Mouse (Mus musculus): ENCODE measurements around the gene Accs.

Accs gene

GRCm38 (mm10) chr2:93858845-93859244 lies 9.1 kb upstream of the Accs start:
- DNase-seq (ENCODE audit: low read depth, low spot score): no peak

- peak; percentile 68 for DNase-seq (ENCODE audit: low read depth, low spot score)
Measured at GRCm38 (mm10) chr2:93851303-93851702, 1.6 kb upstream of the Accs start.

DNA sequence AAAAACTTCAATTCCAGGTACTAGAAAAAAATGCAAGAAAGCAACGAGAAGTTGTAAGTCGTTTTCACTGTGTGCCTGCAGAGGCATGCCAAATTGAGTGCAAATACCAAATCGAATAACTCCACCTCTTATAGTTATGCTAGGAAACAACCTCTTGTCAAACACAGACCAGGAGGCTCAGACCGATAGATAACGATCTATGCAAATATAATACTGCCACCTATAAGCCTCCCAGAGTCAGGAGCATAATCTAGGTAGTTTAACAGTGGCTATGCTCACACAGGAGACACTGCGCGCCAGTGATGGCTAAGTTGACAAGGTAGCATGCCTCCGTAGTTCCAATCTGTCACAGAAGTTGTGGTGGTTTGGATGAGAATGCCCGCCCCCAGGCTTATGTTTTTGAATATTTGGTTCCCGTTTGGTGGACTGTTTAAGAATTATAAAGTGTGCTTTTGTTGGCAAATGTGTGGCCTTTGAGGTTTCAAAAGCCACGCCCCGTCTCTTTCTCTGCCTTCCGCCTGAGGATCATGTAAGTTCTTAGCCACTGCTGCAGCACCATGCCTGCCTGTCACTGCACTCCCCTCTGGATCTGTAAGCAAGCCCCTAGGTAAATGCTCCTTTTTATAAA lies 688 bp upstream of the Accs start:
- peak; percentile 68 for DNase-seq (ENCODE audit: low read depth, low spot score)

- DNase-seq (ENCODE audit: low read depth, low spot score): no peak
Measured at GRCm38 (mm10) chr2:93841349-93841748, 8.4 kb downstream of the Accs start.

GRCm38 (mm10) chr2:93840109-93840508 lies 9.6 kb downstream of the Accs start:
- no peak for DNase-seq (ENCODE audit: low read depth, low spot score)

- DNase-seq (ENCODE audit: low read depth, low spot score): no peak
Measured at GRCm38 (mm10) chr2:93838931-93839330, 10.8 kb downstream of the Accs start.

GRCm38 (mm10) chr2:93836232-93836785 lies 13.4 kb downstream of the Accs start:
- no peak for DNase-seq (ENCODE audit: low read depth, low spot score)

GRCm38 (mm10) chr2:93835596-93835995 lies 14.1 kb downstream of the Accs start:
- no peak for DNase-seq (ENCODE audit: low read depth, low spot score)

DNA sequence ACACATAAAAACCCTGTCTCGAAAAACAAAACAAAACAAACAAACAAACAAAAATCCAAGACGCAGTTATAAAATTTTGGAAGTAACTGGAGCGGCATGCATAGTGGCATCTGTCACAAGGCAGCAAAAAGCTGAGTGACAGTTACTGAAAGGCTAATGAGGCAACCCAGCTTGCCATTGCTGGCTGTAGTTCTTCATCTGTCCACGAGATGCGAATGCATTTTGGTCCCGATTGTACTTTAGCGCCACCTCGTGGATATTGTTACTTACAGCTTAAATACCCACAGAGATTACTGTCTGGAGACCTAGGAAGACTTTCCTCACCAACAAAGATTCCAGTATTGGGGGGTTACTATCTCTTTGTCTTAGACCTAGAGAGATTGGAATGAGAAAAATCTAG lies 26.2 kb downstream of the Accs start:
- DNase-seq (ENCODE audit: low read depth, low spot score): peak; percentile 98

DNA sequence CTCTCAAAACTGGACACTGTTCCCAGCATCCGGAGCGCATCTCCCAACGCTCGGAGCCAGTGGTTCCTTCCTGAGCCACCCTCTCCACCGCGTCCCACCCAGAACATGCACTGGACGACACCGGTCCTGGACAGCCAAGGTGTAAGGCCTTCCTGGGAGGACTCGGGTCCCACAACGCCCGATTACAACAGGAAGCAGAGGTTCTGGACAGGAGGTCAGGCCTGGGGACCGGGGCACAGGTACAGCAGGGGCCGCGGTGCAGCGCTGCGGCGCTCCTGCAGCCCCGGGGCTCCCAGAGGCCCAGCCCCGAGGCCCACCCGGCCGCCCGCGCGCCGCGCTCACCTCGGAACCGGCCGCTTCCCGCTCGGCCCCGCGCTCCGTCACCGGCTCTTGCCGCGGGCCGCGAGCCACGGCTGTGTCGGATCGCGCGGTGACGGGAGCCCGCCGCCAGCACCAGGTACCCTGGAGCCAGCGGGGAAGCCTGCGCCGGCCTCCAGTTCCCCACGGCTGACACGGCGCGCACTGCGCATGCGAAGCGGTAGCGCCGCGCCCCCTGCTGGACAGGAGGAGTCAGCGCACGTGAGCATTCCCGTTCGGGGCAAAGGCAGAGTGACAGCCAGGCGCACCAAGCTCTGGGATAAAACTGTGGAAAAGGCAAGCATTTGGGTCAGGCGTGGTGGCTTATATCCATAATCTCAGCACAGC lies 27.5 kb downstream of the Accs start, which contains the start of gene Ext2:
Gene Ext2 (minus strand): TSS at position 524 of the 705 bp plus-strand sequence.
- peak; percentile 88 for DNase-seq (ENCODE audit: low read depth, low spot score)

DNA sequence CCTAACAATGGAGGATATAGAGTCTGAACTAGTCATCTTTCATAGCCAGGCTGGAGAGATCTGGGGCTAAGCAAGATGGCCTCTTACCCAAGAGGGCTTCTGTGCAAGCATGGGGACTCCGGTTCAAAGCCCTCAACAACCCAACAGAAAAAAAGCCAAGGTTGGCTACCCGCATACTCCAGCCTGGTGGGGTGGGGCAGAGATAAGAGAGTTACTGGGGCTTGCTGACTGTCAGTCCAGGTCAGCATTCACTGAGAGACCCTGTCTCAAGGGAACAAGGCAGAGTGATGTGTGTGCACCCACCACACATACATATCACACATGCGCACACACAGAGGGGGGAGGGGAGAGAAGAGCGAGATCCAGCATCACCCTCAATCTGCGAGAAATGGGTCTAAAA lies 32.0 kb downstream of the Accs start:
- DNase-seq (ENCODE audit: low read depth, low spot score): no peak

- DNase-seq (ENCODE audit: low read depth, low spot score): no peak
Measured at GRCm38 (mm10) chr2:93813343-93813742, 36.4 kb downstream of the Accs start.

- peak; percentile 80 for DNase-seq (ENCODE audit: low read depth, low spot score)
Measured at GRCm38 (mm10) chr2:93811812-93812211, 37.9 kb downstream of the Accs start.

DNA sequence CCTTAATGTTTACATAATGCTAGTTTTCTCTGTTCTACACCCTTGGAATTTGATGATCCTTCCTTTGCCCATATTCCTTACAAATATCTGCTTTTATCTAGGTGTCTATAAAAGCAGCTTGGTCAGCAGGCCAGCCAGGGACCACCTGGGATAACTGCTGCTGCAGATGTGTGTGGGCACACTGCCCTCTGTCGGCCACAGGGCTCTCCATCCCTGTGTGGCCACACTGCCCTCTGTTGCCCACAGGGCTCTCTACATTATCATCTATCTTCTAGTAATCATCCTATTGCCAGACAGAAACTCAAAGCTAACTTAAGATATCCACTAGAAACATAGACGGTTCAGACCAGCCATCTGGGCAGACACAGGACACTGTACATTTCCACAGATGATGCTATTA lies 39.8 kb downstream of the Accs start:
- peak; percentile 75 for DNase-seq (ENCODE audit: low read depth, low spot score)

DNA sequence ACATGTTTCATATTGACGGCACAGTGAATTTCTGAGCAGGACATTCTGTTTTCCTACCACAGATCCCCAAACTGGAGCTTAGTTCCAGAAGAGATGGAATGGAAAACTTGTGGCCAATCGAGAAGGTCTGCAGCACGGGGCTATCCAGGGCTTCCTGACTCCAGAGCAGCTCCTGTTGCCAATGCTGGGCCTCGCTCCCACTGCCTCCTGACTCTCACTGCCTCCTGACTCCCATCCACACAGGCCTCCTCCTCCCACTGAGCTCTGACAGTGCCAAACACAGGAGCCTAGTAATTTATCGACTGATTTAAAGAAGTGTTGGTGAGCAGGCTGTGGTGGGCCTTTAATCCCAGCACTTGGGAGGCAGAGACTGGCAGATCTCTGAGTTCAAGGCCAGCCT lies 41.7 kb downstream of the Accs start:
- no peak for DNase-seq (ENCODE audit: low read depth, low spot score)

DNA sequence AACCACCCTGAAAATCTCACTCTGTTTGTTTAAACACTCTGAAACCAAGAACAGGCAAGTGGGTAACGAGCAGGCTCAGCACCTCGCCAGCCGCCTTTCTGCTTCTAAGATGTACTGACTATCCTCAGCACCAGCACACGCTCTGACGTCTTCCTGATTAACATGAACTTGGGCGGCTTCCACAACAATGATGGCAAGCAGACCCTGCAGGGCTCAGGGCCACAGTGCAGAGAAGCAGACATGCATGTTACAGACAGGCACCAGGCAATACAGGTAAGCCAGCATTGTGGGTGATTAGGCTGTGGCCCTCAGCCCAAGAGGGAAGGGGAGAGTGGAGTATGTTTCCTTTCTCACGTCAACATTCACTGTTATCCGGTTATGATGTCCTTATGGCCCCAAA lies 42.3 kb downstream of the Accs start:
- no peak for DNase-seq (ENCODE audit: low read depth, low spot score)

GRCm38 (mm10) chr2:93806487-93807201 lies 43.1 kb downstream of the Accs start:
- DNase-seq (ENCODE audit: low read depth, low spot score): peak; percentile 22

GRCm38 (mm10) chr2:93805523-93805922 lies 44.2 kb downstream of the Accs start:
- no peak for DNase-seq (ENCODE audit: low read depth, low spot score)

DNA sequence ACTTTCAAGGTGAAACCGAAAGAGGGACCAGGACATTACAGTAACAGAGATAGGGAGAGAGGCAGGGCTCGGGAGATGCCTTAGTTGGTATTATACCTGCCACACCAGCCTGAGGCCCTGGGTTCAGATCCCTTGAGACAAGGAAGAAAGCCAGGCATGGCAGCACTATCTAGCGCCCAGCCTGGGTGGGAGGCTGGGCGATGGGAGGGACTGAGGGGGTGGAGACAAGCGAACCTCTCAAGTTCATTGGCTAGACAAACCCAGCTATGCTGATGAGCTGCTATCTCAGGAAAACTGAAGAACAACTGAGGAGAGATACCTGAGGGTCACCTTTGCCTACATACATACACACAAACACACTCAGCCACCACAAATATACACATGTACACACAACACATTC lies 44.7 kb downstream of the Accs start:
- no peak for DNase-seq (ENCODE audit: low read depth, low spot score)

DNA sequence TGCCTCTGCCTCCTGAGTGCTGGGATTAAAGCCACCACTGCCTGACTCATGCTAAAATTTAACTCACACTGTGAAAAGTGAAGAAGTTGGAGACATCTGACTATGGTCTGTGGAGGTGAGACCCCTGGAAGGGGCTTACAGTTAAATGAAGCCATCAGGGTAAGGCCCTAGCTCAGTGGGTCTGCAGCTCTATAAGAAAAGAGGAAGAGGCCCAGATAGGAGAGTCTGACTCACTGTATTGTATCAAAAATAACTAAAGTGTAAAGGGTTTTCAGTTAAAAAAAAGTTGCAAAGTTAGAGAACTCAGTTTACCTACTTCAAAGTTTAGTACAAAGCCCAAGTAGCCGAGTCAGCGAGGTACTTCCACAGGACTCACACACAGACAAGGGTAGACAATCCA lies 46.8 kb downstream of the Accs start:
- DNase-seq (ENCODE audit: low read depth, low spot score): no peak

DNA sequence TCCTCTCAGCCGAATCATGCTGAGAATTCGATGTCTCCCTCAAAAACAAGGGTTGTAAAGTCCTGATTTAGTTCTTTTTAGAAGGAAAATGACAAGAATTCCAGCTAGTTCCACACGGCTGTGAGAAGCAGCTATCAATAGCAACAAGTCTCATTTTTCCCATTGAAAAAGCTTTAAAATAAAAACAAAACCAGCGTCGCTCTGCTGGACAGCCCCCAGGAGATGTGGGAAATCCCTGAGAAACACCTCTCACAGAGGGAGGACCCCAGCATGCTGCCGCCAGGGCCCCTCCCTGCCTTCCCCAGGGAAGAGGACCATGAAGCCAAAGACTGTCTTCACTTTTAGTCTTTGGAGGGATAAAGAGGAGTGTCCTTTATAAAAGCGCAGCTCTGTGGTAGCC lies 48.6 kb downstream of the Accs start:
- DNase-seq (ENCODE audit: low read depth, low spot score): no peak

DNA sequence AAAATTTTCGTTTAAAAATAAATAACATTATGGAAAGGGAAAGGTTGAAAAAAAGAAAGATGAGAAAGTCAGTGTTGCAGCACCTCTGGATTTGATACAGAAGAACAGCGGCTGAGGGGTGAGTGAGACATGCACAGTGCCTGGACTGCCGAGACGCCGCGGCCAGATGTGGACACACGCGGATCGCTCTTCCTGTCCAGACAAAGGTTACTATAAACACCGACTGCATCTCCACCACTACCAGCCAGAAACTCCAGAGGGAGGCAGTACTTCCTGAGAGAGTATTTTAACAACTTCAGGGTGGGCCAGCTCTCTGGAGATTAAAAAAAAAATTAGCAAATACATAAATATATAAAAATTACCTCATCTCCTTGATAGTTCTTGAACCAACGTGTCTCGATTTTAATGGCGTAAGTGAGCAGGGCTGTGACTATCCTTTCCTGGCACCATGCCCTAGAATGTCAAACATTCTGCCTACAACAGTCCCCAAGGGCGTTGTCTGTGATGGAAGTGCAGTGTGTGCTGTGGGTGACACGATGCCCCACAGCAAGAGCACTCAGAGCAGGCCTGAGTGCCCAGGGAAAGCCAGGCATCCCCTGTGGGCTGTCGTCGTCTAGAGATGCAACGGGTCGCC lies 52.5 kb downstream of the Accs start:
- peak; percentile 29 for DNase-seq (ENCODE audit: low read depth, low spot score)
